Mouse (Mus musculus) heart, adult 9 months (tissue): ENCODE measurements around the gene Ndufaf3.

ENCODE experiments used
- DNase-seq, 2 experiments: peaks; one replicate each; pipeline ENCODE4 v3.0.0; 2022; ENCODE audit warnings: low spot score in 2 of 2

The Ndufaf3 gene

DNA sequence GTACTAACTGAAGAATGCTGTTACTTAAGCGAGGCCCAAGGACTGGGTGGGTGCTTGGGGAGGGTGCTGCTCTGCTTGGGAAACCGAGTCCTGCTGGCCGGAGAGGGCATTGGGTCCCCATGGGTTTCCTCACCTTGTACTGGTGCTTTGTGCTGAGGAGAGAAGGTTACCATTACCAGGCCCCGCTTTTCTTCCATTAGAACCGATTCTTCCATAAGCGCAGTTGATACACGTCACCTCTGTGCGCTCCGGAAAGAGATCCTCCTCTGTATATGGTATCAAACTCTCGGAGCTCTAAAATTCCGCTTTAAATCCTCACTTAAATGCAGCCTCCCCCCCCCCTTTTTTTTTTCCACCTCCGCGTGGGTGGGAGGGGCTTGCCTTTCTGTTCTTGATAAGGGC is 49.3 kb downstream of the Ndufaf3 start:
- no peak for DNase-seq

DNA sequence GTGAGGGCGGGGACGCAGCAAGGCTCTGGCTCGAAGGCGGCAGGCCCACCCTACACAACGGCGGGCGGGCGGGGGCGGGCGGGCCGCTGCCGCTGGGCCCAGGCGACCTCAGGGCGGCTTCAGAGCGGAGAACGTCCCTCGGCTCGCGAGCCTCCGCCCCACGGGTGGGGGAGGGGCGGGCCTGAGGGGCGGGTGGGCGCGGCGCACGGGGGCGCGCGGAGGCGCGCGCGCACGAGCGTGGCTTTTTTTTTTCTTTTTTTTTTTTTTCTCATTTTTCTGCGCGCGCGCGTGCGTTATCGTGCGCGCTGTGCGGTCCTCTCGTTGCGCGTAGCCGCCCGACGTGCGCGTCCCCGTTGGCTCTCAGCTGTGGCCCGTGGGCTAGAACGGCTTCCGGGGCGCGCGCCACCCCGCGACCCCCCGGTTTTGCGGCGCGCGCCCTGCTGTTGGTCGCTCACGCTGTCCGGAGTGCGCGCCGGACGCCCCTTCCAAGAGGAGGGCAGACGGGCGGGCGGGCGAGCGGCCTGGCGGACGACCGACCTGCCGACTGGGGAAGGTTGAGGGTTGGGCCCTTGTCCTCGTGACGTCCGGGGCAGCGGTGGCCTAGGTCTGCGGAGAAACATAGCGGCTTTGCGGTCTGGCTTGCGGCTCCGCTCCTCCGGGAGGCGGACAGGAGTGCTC is 49.8 kb downstream of the Ndufaf3 start:
- peak; percentile 75 for DNase-seq

DNA sequence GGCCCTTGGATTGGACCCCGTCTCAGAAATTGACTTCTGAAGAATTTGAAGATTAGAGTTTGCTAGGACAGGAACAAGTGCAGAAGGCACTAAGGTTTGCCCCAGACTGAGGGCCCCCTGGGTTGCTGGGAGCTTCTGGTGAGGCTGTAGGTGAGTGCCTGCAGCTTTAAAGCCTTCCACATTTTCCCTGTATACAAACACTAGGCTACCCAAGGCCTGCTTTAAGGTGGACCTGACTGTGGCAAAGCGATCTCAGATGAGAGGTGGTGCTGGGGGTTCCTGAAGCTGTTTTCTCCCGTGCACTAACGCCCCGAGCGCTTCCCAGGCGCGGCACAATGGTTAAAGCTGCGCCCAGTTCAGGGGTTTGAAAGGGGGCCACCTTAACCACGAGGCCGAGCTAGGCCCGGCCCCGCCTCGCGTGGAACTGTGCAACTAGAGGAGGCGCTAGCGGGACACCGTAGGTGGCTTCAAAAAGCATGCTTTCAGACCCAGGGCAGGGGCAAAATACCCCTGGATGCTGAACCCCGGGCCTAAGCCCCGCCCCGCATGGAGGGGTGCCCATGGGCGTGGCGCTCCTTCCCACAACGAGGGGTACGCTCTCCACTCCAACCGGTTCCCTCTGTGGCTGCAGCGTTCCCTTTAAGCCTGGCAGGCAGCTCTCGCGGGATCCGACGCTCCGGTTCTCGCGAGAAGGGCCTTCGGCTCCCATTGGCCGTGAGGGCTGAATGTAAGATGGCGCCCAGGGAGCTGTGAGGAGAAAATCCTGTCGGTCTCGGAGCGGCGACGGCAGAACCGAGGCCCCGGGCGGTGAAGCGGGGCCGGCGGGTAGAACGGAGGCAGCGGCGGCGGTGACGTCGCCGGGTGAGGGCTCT is 50.6 kb downstream of the Ndufaf3 start, which contains the start of gene Qrich1:
Qrich1 (plus strand) TSS at position 427 of the 872 bp plus-strand sequence.
- DNase-seq = peak; percentile 95 to 97
